Mouse (Mus musculus): ENCODE measurements around the gene Bcl11b. TPM values are rescaled to one million over a fixed set of nuclear protein-coding genes. Genes with fewer than 3 reads are reported as not detected.

Bcl11b gene
- 1 to 10 TPM; 1.1 to 1.6 TPM for total RNA-seq (2021)

GRCm38 (mm10) chr12:108003483-108003882 lies at the start of gene Bcl11b:
TSS of gene Bcl11b (minus strand) at chr12:108003602.
- intact Hi-C loops (cut with DNase I) = no loop called here
- no peak for DNase-seq (ENCODE audit: low spot score)

DNA sequence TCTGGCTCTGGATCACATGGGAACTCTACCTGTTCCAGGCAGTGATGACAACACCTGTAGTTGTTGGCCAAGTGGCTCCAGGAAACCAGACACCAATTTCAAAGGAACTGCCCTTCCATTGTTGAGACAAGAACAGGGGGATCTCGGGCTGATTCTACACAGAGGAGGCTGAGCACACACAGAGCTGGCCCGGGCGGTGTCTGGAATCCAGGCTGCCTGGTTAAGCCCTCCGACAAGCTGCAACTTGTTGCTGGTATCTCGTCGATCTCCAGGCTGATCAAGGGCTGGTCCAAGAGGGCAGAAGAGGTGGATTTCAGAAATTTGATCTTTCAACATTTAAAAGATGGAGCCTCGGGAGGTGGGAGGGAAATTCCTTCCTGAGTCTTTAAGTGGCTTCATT lies 47.6 kb upstream of the Bcl11b start:
- intact Hi-C loops (cut with DNase I) = no loop called here
- no peak for DNase-seq (ENCODE audit: low spot score)

GRCm38 (mm10) chr12:108049625-108050024 lies 46.2 kb upstream of the Bcl11b start:
- DNase-seq (ENCODE audit: low spot score) = no peak
- intact Hi-C loops (cut with DNase I) = no loop called here

GRCm38 (mm10) chr12:108042239-108042571 lies 38.8 kb upstream of the Bcl11b start:
- no peak for DNase-seq (ENCODE audit: low spot score)
- intact Hi-C loops (cut with DNase I) = no loop called here

DNA sequence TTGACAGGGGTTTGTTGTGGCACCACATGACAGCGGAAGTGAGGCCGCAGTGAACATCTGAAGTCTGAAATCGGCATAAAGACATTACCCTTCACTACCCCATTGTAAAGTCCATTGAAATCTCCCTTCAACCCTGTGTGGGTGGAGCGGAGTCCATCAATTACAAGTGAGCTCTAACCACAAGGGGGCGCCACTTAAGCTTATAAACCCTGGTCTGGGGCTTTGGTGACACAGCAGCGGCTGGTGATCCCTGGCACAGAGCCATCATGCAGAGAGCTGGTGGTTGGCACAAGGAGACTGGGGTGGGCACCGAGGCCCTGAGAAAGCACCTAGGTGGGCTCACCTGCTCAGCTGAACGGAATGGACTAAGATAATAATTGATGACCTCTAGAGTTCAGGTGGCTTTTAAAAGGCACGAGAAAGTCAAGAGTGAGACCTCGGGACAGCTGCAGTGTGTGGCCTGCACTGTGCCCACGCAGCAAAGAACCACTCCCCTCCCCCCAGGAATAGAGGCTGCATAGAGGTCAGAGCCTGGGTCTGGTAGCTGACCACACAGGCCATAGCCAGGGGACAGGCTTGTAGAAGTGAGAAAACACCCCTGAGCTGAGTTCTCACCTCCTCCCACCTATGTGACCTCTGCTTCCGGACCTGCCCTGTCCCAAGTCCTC lies 38.3 kb upstream of the Bcl11b start:
- no peak for DNase-seq (ENCODE audit: low spot score)
- intact Hi-C loops (cut with DNase I) = loop anchor here (1.0 kb wide), 1 partner anchor 80 kb away; no protein-coding TSS in a partner anchor

DNA sequence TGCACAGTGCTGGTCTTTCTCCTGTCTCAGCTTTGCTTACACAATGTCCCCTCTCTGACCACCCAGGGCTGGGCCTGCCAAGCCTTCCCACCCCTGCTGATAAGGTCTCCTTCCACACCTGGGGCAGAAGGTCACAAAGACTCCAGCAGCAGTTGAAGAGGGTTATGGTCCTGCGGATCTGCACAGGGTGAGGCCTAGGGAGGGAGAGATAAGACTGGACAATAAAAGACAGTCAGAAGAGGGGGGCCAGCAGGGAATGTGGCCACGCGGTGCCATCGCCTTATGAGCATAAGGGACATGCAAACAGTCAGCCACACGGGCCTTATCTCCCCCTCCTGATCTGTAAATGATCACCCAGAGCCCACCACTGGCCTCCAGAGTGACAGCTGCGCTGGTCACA lies 34.0 kb upstream of the Bcl11b start:
- no peak for DNase-seq (ENCODE audit: low spot score)
- intact Hi-C loops (cut with DNase I) = no loop called here

DNA sequence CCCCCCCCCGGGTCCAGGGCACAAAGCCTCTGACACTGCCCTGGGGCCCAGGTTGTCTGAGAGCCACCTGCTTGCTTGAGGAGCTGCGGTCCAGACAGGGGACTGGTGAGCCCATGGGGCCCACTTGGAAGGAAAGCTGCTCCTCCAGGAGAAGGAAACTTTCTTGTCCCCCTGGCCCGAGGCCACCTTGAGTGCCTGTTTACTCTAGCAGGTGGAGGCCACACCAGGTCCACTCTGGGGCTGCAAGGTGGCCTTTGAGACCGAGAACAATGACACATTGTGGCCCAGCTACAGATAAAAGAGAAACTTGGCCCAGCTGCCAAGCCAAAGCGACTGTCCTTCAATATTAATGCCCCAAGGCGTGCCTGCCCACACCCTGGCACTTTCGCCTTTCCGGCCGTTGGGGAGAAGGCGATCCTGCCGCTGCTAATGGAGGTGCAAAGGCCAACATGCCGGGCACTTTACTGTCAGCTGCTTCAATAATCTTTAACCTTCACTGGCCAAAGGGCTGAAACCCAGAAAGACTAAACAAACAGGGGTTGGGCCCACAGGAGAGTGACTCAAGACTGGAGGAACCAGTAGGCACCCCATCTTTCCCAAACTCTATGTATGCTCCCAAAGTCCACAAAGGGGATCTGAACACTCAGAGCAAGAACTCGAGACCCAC lies 32.1 kb upstream of the Bcl11b start:
- intact Hi-C loops (cut with DNase I) = no loop called here
- DNase-seq (ENCODE audit: low spot score) = no peak

- no peak for DNase-seq (ENCODE audit: low spot score)
- intact Hi-C loops (cut with DNase I) = no loop called here
Observed at GRCm38 (mm10) chr12:108022835-108023615, 19.6 kb upstream of the Bcl11b start.

GRCm38 (mm10) chr12:108012003-108012402 lies 8.6 kb upstream of the Bcl11b start:
- intact Hi-C loops (cut with DNase I) = no loop called here
- no peak for DNase-seq (ENCODE audit: low spot score)

GRCm38 (mm10) chr12:108010346-108010745 lies 6.9 kb upstream of the Bcl11b start:
- DNase-seq (ENCODE audit: low spot score) = no peak

GRCm38 (mm10) chr12:108009156-108009555 lies 5.8 kb upstream of the Bcl11b start:
- no peak for DNase-seq (ENCODE audit: low spot score)
- intact Hi-C loops (cut with DNase I) = no loop called here

More at GRCm38 (mm10) chr12:108010346-108010745, 6.9 kb upstream of the Bcl11b start:
- intact Hi-C loops (cut with DNase I) = no loop called here

DNA sequence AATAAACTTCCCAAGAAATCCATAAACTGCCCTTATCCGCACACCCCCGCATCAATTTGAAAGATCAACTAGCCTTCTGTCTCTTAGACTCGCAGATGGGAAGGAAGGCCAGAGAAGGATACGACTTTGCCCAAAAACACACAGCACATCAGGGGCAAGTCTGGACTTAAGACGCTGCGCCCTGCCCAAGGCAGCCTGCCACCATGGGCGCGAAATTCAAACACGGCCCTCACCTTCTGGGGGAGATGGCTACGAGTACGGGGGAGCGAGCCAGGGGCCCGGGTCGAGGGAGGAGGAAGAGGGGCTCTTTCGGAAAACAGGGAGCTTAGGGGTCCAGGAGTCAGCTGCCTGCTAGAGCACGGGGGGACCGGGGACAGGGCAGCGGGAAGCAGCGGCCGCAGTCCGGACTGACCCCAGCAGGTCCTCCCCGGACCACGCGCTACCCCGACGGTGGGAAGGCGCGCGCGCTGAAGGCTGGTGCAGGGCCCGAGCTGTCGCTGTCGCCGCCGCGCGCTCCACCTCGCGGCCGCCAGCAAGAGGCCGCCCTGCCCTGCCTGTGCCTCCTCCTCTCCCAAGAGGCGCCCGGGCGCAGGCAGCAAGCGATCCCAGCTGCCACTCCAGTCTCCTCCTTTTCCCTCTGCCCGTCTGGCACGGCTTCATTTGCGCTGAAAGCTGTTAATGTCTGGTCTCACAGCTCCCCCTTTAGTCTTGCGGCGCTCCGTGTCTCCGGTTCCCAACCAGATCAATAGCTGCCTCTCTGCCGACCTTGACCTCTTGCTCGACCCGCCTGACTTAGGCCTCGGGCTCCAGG lies 2.6 kb upstream of the Bcl11b start:
- intact Hi-C loops (cut with DNase I) = no loop called here
- DNase-seq (ENCODE audit: low spot score) = no peak

GRCm38 (mm10) chr12:108005488-108005800 lies 2.0 kb upstream of the Bcl11b start:
- intact Hi-C loops (cut with DNase I) = no loop called here
- no peak for DNase-seq (ENCODE audit: low spot score)

GRCm38 (mm10) chr12:108004701-108005487 lies 1.5 kb upstream of the Bcl11b start:
- no peak for DNase-seq (ENCODE audit: low spot score)
- intact Hi-C loops (cut with DNase I) = no loop called here

DNA sequence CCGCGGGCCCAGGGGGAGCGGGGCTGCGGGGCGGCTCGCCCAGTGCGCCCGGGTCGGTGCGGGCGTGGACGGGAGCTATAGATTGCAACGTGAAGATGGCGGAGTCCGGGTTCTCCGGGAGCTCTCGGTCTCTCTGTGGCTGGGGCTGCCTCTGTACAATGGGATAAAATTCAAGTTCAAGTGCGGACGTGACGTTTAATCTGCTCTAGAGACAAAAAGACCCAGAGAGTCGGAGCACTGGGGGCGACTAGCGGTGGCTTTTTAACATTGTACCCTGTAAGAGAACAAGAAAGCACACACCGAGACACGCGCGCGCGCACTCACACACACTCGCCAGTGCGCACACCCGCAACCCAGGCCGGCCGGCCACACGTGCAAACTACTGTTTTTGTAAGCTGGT lies 526 bp upstream of the Bcl11b start:
- intact Hi-C loops (cut with DNase I) = no loop called here
- no peak for DNase-seq (ENCODE audit: low spot score)

DNA sequence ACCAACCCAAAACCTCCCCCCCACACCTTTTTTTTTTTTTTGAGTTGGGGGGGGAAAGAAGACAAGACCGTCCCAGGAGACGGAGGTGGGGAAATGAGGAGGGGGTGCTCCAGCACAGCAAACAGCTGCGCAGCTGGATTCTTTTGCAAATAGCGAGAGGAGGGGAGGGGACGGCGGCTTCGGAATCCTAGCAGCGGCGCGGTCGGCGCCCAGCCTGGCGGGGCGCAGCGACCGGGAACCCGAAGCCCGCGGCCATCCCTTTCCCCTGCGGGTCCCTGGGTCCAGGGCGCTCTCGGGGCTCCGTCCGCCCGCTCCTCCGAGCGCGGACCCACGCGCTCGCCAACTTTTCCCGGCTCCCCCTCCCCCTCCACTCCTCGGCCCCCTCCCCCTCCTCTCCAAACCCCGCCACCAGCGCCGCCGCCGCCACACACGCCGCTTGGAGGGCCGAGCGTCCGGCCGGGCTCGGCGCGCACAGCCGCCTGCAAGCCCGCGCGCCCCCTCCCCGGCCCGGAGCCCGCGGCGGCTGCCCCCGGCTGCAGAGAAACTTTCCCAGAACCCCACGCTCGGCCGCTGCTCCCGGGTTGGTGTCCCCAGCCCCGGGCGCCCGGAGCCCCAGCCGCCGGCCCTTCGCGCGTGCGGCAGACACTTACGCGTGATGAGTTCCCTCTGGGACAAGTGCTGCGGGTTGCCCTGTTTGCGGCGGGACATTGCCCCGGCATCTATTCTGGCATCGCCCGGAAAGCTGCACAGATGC lies 789 bp downstream of the Bcl11b start:
- intact Hi-C loops (cut with DNase I) = no loop called here
- no peak for DNase-seq (ENCODE audit: low spot score)

- intact Hi-C loops (cut with DNase I) = no loop called here
- no peak for DNase-seq (ENCODE audit: low spot score)
Observed at GRCm38 (mm10) chr12:108001652-108002340, 1.6 kb downstream of the Bcl11b start.

DNA sequence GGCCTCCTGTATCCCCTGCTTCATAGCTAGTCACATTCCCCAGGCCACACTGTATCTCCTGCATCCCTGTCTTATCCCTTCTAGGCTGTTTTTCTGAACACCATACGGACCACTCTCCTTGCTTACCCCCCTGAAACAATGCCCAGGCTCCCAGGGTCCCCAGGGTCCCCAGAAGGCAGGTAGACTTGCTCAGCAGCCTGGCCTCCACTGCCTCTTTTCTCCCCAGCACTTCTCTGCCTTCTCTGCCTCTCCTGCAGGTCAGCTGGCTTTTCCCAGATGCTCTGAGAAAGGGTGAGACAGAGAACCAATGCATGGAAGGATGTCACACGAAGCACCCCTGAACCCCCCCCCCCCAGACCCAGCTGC lies 2.7 kb downstream of the Bcl11b start:
- intact Hi-C loops (cut with DNase I) = no loop called here
- no peak for DNase-seq (ENCODE audit: low spot score)
